Mouse (Mus musculus) kidney, adult 2 months (tissue): Measurements from ENCODE around the gene Ptpn22. TPM values are rescaled to one million over a fixed set of nuclear protein-coding genes. Genes with fewer than 3 reads are reported as not detected.

ENCODE experiments used
- DNase-seq: peaks from one replicate; pipeline ENCODE4 v3.0.0; 2021
- H3K27ac ChIP-seq: fragments of 200-500 bp; 2 replicates; pipeline ENCODE4 v1.5.1; 2012; ENCODE audit warnings: low read depth, low read length, control low read depth, inconsistent platforms; ENCODE audit not compliant: insufficient read depth
- H3K27me3 ChIP-seq: fragments of 200-500 bp; replicated peaks from 2 replicates; pipeline ENCODE4 v1.6.1; 2012; ENCODE audit warnings: mild to moderate bottlenecking, moderate library complexity, low read length, inconsistent platforms; ENCODE audit not compliant: control insufficient read depth, insufficient read depth
- H3K36me3 ChIP-seq: fragments of 200-500 bp; 2 replicates; pipeline ENCODE4 v1.6.1; 2012; ENCODE audit warnings: mild to moderate bottlenecking, moderate library complexity, low read length, inconsistent platforms; ENCODE audit not compliant: control insufficient read depth, insufficient read depth
- H3K4me1 ChIP-seq: fragments of 200-500 bp; 2 replicates; pipeline ENCODE4 v1.6.1; 2011; ENCODE audit warnings: low read length; ENCODE audit not compliant: control insufficient read depth, insufficient read depth
- H3K4me3 ChIP-seq: fragments of 200-500 bp; 2 replicates; pipeline ENCODE4 v1.5.1; 2011; ENCODE audit warnings: mild to moderate bottlenecking, low read depth, low read length, control low read depth; ENCODE audit not compliant: insufficient read depth
- CTCF ChIP-seq: fragments of 200-500 bp; conservative IDR thresholded peaks from 2 replicates; pipeline ENCODE4 v1.5.1; 2011; ENCODE audit warnings: low read depth, mild to moderate bottlenecking, control low read depth, low read length, moderate library complexity, mixed read lengths; ENCODE audit not compliant: insufficient read depth, insufficient read length
- POLR2A ChIP-seq: fragments of 200-500 bp; IDR thresholded peaks from one replicate; pipeline ENCODE4 v1.6.1; 2011; ENCODE audit warnings: low read depth, low read length, control low read depth
- WGBS: fragments of 180-500 bp; shearing (Covaris S2); methylation state at CpG from one replicate; pipeline ENCODE4 v1.1.7; 2018; 5-methylcytosine and 5-hydroxymethylcytosine counted together
- polyA plus RNA-seq: library from polyadenylated mRNA; depleted of rRNA; stranded (reverse); fragments of >200 nt; gene quantifications from 2 replicates; pipeline ENCODE4 v1.2.3, GENCODE M21; 2012

Ptpn22 gene
- polyA plus RNA-seq, 1 experiment, result 1.8 TPM

DNA sequence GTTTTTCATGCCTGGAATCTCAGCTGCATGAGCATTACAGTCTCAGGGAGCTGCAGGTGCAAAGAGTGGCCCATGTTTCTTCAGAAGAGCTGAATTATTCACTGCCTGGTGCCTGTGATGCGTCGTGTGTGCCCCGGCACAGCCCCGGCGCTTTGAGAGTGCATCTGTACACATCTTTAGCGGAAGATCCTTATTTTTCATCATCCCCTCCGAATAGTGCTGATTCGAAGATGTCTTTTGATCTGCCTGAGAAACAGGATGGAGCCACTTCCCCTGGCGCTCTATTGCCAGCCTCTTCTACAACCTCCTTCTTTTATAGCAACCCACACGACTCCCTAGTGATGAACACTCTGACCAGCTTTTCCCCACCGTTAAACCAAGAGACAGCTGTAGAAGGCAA is 26.4 kb downstream of the Ptpn22 start:
- H3K36me3 ChIP-seq, result no peaks in the 10 kb centered on the region
- 51% methylated on average over 11 of the region's 11 CpGs for WGBS

DNA sequence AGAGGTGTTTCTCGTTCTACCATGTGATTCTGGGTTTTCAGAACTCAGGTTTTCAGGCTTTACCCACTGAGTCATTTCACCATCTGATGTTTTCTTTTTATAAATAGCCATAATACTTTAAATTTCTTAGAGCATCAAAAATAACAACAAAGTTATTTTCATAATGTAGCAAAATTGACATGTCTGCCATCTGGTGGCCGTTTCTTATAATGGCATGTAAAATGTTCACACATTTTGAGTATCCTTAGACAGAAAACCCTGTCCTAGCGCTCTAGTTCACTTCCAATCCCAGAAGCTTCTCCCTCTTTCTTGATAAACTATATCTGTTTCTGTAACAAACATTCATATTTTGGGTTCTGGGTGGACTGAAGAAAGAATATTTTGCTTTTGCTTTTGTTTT is 28.0 kb downstream of the Ptpn22 start:
- DNase-seq, result peak; percentile 66
- Histone ChIP-seq H3K27me3 (no peaks in the 10 kb centered on the region), H3K27ac (no peak overlapping the region), H3K36me3 (no peaks in the 10 kb centered on the region), H3K4me3 (no peak overlapping the region), H3K4me1 (no peaks in the 10 kb centered on the region)
- 20% methylated on average over 3 of the region's 3 CpGs for WGBS
- TF ChIP-seq CTCF (0 out of 2 replicates have a peak, but pooled peaks have one; percentile 17), POLR2A (no peak)

More for the DNA sequence above, 26.4 kb downstream of the Ptpn22 start:
- DNase-seq, result no peak
- H3K27me3 ChIP-seq, result no peaks in the 10 kb centered on the region
- no peak overlapping the region for H3K4me3 ChIP-seq
- no peaks in the 10 kb centered on the region for H3K4me1 ChIP-seq
- TF ChIP-seq CTCF (no peak), POLR2A (no peak)
- H3K27ac ChIP-seq, result no peak overlapping the region

DNA sequence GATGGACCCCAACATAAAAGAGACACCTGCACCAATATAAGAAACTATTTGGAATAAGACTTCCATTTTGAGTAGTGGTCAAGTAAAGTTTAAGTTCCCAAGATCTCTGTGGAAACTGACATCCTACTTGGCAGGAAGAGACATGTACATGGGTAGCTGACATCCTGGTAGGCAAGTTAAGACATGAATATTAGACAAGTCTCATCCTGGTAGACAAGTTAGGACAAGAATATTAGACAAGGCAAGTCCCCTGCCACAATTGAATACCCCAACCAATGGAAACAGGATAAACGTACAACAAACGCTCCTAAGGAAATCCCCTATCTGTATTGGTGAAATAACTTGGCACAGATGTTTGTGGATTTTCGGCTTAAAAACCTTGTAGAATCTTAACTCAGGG is 33.8 kb downstream of the Ptpn22 start:
- Histone ChIP-seq H3K4me1 (no peaks in the 10 kb centered on the region), H3K4me3 (no peak overlapping the region), H3K27ac (no peak overlapping the region), H3K36me3 (no peaks in the 10 kb centered on the region), H3K27me3 (no peaks in the 10 kb centered on the region)
- no peak for DNase-seq
- WGBS, result 84% methylated on average over 3 of the region's 3 CpGs
- no peak for TF ChIP-seq POLR2A
- no peak for TF ChIP-seq CTCF

DNA sequence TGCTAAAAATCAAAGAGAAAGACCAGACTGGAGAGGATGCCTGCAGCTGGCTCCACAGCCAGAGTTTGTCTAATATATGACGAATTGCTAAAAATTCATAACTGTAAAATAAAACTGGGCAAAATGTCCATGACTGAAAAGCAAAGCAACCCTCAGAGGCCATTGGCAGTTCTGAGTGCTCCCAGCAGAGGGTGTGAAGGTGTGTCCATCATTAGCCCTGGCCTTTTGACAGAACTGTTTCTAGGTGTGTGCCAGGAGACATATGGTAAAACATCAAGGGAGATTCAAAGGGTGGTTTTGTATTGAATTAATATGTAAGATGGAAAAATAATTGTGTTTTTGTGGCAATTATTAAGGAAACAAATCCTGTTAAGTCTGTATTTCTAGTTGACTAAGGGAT is 45.1 kb downstream of the Ptpn22 start:
- TF ChIP-seq CTCF (peak; percentile 56), POLR2A (no peak)
- Histone ChIP-seq H3K4me1 (no peaks in the 10 kb centered on the region), H3K4me3 (no peak overlapping the region), H3K36me3 (no peaks in the 10 kb centered on the region), H3K27me3 (no peaks in the 10 kb centered on the region), H3K27ac (no peak overlapping the region)
- WGBS, result 86% methylated on average over 1 of the region's 1 CpGs
- DNase-seq, result peak; percentile 43

DNA sequence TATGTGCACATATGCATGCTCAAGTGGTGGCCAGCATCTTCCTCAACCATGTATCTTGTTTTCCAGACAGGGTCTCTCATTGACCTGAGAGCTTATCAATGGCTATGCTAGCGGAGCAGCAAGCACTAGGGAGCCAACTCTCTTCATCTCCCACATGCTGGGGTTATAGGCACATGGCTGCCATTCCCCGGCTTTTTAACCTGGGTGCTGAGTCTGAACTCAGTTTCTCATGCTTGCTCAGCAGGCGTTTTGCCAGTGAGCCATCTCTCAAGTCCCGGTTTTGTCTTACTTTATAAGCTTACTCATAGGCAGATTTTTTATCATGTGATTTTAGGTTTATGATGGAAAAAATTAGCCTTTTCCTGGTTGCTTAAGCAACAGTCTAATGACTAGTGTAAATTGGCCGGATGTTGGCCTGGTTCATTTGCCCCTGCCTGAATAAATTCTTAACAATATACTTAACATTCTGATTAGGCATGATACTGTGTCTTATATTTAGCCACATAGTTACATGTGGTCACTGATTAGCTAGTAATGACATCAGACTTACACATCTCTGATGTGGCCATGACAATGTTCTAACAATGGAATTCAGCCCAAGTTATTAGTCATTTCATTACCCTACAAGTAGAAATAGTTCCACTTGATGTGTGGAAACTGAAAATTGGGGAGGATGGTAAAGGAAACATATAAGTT is 47.9 kb downstream of the Ptpn22 start:
- H3K4me1 ChIP-seq, result no peaks in the 10 kb centered on the region
- no peaks in the 10 kb centered on the region for H3K27me3 ChIP-seq
- H3K27ac ChIP-seq, result no peak overlapping the region
- no peak for TF ChIP-seq CTCF
- no peak for TF ChIP-seq POLR2A
- no peaks in the 10 kb centered on the region for H3K36me3 ChIP-seq
- 87% methylated on average over 5 of the region's 5 CpGs for WGBS
- DNase-seq, result no peak
- no peak overlapping the region for H3K4me3 ChIP-seq

DNA sequence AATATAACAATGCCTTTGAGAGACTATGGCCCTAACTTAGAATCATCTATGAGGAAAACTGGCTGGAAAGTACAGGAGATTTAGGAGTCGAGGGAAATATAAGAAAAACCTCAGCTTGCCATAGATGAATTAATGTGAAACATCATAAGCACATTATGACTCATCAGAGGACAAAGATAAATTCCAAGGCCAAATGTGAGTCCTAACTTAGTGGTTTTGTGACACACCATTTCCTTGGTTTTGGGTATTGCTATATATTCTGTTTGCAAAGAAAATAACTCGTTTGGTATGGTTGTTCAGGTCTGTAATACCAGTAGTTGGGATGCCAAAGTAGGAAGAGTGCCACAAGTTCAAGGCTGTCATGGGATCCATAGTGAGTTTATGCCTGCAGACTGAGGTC is 49.2 kb downstream of the Ptpn22 start:
- H3K27me3 ChIP-seq, result no peaks in the 10 kb centered on the region
- no peak overlapping the region for H3K4me3 ChIP-seq
- 69% methylated on average over 2 of the region's 2 CpGs for WGBS
- H3K4me1 ChIP-seq, result no peaks in the 10 kb centered on the region
- no peak for DNase-seq
- no peaks in the 10 kb centered on the region for H3K36me3 ChIP-seq
- TF ChIP-seq POLR2A (no peak), CTCF (no peak)
- no peak overlapping the region for H3K27ac ChIP-seq

DNA sequence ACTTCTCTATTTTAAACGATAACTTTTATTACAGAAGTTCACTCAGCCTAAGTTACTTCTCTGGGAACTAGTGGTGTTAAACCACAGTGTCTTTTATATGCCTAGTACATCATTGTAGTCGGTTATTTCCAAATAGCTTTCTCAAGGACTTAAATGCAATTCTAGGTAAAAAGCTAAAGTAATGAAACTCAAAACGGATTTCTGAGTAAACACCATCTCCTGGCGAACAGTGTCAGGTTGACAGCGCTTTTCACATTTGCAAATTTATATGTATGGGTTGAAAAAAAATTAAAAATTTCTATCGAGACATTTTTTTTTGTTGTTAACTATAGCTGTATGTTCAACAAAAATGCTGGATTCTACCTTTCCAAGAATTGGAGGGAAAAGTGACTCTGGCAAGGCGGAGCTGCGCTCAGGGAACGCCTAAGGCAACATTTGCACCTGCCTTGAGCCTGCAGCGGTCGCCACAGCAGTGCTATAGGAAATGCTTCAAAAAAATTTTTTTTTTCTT is 53.9 kb downstream of the Ptpn22 start:
- Histone ChIP-seq H3K4me1 (no peaks in the 10 kb centered on the region), H3K27me3 (no peaks in the 10 kb centered on the region), H3K27ac (no peak overlapping the region), H3K36me3 (no peaks in the 10 kb centered on the region), H3K4me3 (peak overlapping the region; percentile 99)
- TF ChIP-seq POLR2A (no peak), CTCF (no peak)
- 5% methylated on average over 11 of the region's 11 CpGs for WGBS
- no peak for DNase-seq
